Mouse (Mus musculus): ENCODE data around the gene Abr. TPM values are rescaled to one million over a fixed set of nuclear protein-coding genes. Genes with fewer than 3 reads are reported as not detected.

Gene Abr
- polyA plus RNA-seq, 1 experiment from 2014 or later: 25.8 TPM

GRCm38 (mm10) chr11:76399587-76400330 lies 222.4 kb downstream of the Abr start:
- H3K27me3 ChIP-seq (ENCODE audit: control insufficient read depth, insufficient read depth, low read length): no peaks in the 10 kb centered on the region; the same call in 1 of the 2 replicates
- H3K4me2 ChIP-seq (ENCODE audit: low read length): peak overlapping the region; percentile 79
- peak overlapping the region; percentile 93; the same call in 1 of the 2 replicates for H3K9ac ChIP-seq (ENCODE audit: low read length)
- ATAC-seq (ENCODE audit: insufficient number of reproducible peaks, insufficient read depth, low FRiP score, low read depth): peak; percentile 32; the same call in 1 of the 2 replicates
- 3% methylated on average over 11 of the region's 11 CpGs for WGBS
- H3K4me1 ChIP-seq (ENCODE audit: control insufficient read depth in 2 of 2, insufficient read depth in 2 of 2, low read length in 2 of 2): peaks cover 0 to 8% of the 10 kb centered on the region in 2 experiments; a peak in 1 of 4 replicates
- peak overlapping the region; percentile 49 to 89 for H3K27ac ChIP-seq (replicated peaks in 1 of 2; ENCODE audit: control insufficient read depth in 1 of 2, insufficient read depth in 1 of 2, low read depth in 2 of 2, low read length in 2 of 2)
- H3K4me3 ChIP-seq (ENCODE audit: control insufficient read depth in 1 of 2, insufficient read depth in 1 of 2, low read depth in 1 of 2, low read length in 2 of 2): peak overlapping the region in 1 of 2 experiments; percentile 94; a peak in 3 of 4 replicates
- H3K36me3 ChIP-seq (ENCODE audit: control insufficient read depth, insufficient read depth, low read length): no peaks in the 10 kb centered on the region
- H3K9me3 ChIP-seq (ENCODE audit: control insufficient read depth, low read length): no peaks in the 10 kb centered on the region

- Histone ChIP-seq H3K9ac (ENCODE audit: low read length) (peak within 1 kb of the TSS; percentile 93), H3K27ac (replicated peaks in 1 of 2; ENCODE audit: control insufficient read depth in 1 of 2, insufficient read depth in 1 of 2, low read depth in 2 of 2, low read length in 2 of 2) (peak within 1 kb of the TSS; percentile 72 to 89), H3K36me3 (ENCODE audit: control insufficient read depth, insufficient read depth, low read length) (no peaks in the 10 kb centered on the region), H3K4me3 (ENCODE audit: control insufficient read depth in 1 of 2, insufficient read depth in 1 of 2, low read depth in 1 of 2, low read length in 2 of 2) (peak within 1 kb of the TSS; percentile 94 to 97), H3K9me3 (ENCODE audit: control insufficient read depth, low read length) (no peaks in the 10 kb centered on the region), H3K4me1 (ENCODE audit: control insufficient read depth in 2 of 2, insufficient read depth in 2 of 2, low read length in 2 of 2) (peaks cover 0 to 8% of the 10 kb centered on the region in 2 experiments; a peak in 1 of 4 replicates), H3K27me3 (ENCODE audit: control insufficient read depth, insufficient read depth, low read length) (no peaks in the 10 kb centered on the region; the same call in 1 of the 2 replicates), H3K4me2 (ENCODE audit: low read length) (peak within 1 kb of the TSS; percentile 79)
- ATAC-seq (ENCODE audit: insufficient number of reproducible peaks, insufficient read depth, low FRiP score, low read depth): peak; percentile 92
- under 1% methylated on average over 67 of the region's 70 CpGs for WGBS
Measured at GRCm38 (mm10) chr11:76398798-76399586, 223.1 kb downstream of the Abr start, which contains the start of gene Nxn. Gene Nxn, minus strand, starts transcription at chr11:76399140.

DNA sequence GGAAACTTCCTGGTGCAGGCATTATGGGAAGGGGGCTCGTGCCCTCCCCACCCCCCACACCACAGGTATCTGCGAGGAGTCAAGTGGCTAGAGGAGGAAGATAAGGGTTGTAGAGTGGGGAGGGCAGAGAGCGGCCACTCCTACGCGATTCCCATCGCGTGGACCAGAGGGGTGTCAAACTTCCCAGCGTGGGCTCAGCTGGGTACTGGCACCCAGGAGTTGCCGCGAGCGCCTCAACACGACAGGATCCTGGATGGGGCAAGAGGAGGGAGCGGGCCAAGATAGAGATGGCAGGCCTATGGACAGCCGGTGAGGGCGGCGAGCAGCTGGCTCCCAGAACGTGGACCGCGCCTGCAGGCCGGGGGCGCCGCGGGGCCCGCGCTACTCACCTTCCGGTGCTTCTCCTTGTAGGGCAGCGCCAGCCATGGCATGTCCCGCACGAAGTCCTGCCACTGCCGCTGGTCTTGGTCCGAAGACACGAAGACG lies 223.8 kb downstream of the Abr start:
- under 1% methylated on average over 33 of the region's 33 CpGs for WGBS

DNA sequence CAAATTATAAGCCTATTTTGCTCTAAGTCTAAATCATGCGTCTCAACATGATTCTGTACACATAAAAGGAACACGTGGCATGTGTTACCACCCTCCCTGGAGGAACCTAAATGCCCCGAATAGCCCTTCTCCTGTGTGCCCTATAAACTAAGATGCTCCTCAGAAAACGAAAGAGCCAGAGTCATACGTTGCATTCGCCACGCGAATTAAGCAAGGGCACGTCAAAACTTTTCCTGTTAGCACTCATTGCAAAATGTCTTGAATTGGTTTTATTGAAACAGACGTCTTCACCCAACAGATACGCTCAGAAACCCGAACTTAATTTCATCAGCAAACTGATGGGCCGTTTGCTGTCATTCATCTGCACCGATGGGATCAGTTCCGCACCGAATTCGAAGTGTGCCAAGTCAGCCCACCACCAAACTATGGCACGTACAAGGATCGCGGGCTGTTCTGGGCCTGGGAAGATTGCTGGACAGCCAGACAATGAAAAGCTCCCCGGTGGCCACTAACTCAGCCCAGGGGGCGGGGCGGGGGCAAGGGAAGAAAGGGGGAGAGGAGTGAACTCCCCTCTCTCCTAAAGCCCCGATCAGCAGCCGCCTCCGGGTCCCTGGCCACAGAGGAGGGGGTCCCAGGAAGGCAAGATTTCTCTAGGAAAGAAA lies 224.3 kb downstream of the Abr start:
- Histone ChIP-seq H3K27me3 (ENCODE audit: control insufficient read depth, insufficient read depth, low read length) (no peaks in the 10 kb centered on the region; the same call in 1 of the 2 replicates), H3K9ac (ENCODE audit: low read length) (peak overlapping the region; percentile 93), H3K4me1 (ENCODE audit: control insufficient read depth in 2 of 2, insufficient read depth in 2 of 2, low read length in 2 of 2) (peaks cover 0 to 8% of the 10 kb centered on the region in 2 experiments; a peak in 1 of 4 replicates), H3K4me2 (ENCODE audit: low read length) (peak overlapping the region; percentile 79), H3K27ac (replicated peaks in 1 of 2; ENCODE audit: control insufficient read depth in 1 of 2, insufficient read depth in 1 of 2, low read depth in 2 of 2, low read length in 2 of 2) (peak overlapping the region; percentile 72 to 89), H3K4me3 (ENCODE audit: control insufficient read depth in 1 of 2, insufficient read depth in 1 of 2, low read depth in 1 of 2, low read length in 2 of 2) (peak overlapping the region; percentile 94 to 97), H3K9me3 (ENCODE audit: control insufficient read depth, low read length) (no peaks in the 10 kb centered on the region), H3K36me3 (ENCODE audit: control insufficient read depth, insufficient read depth, low read length) (no peaks in the 10 kb centered on the region)
- WGBS: 2% methylated on average over 25 of the region's 26 CpGs
- peak; percentile 18; the same call in 1 of the 2 replicates for ATAC-seq (ENCODE audit: insufficient number of reproducible peaks, insufficient read depth, low FRiP score, low read depth)

More for the DNA sequence above, 223.8 kb downstream of the Abr start:
- Histone ChIP-seq H3K9ac (ENCODE audit: low read length) (peak overlapping the region; percentile 93), H3K4me2 (ENCODE audit: low read length) (peak overlapping the region; percentile 79), H3K4me1 (ENCODE audit: control insufficient read depth in 2 of 2, insufficient read depth in 2 of 2, low read length in 2 of 2) (peaks cover 0 to 8% of the 10 kb centered on the region in 2 experiments; a peak in 1 of 4 replicates), H3K9me3 (ENCODE audit: control insufficient read depth, low read length) (no peaks in the 10 kb centered on the region), H3K36me3 (ENCODE audit: control insufficient read depth, insufficient read depth, low read length) (no peaks in the 10 kb centered on the region), H3K4me3 (ENCODE audit: control insufficient read depth in 1 of 2, insufficient read depth in 1 of 2, low read depth in 1 of 2, low read length in 2 of 2) (peak overlapping the region; percentile 94 to 97), H3K27ac (replicated peaks in 1 of 2; ENCODE audit: control insufficient read depth in 1 of 2, insufficient read depth in 1 of 2, low read depth in 2 of 2, low read length in 2 of 2) (peak overlapping the region; percentile 72 to 89), H3K27me3 (ENCODE audit: control insufficient read depth, insufficient read depth, low read length) (no peaks in the 10 kb centered on the region; the same call in 1 of the 2 replicates)
- peak; percentile 56 for ATAC-seq (ENCODE audit: insufficient number of reproducible peaks, insufficient read depth, low FRiP score, low read depth)

GRCm38 (mm10) chr11:76392996-76393395 lies 229.1 kb downstream of the Abr start:
- H3K9ac ChIP-seq (ENCODE audit: low read length): no peak overlapping the region
- ATAC-seq (ENCODE audit: insufficient number of reproducible peaks, insufficient read depth, low FRiP score, low read depth): no peak
- H3K4me2 ChIP-seq (ENCODE audit: low read length): no peak overlapping the region
- H3K9me3 ChIP-seq (ENCODE audit: control insufficient read depth, low read length): no peaks in the 10 kb centered on the region
- H3K27ac ChIP-seq (replicated peaks in 1 of 2; ENCODE audit: control insufficient read depth in 1 of 2, insufficient read depth in 1 of 2, low read depth in 2 of 2, low read length in 2 of 2): no peak overlapping the region
- H3K4me1 ChIP-seq (ENCODE audit: control insufficient read depth in 2 of 2, insufficient read depth in 2 of 2, low read length in 2 of 2): peaks cover 0 to 2% of the 10 kb centered on the region in 2 experiments; a peak in 2 of 4 replicates
- 84% methylated on average over 11 of the region's 11 CpGs for WGBS
- no peaks in the 10 kb centered on the region for H3K27me3 ChIP-seq (ENCODE audit: control insufficient read depth, insufficient read depth, low read length)
- H3K4me3 ChIP-seq (ENCODE audit: control insufficient read depth in 1 of 2, insufficient read depth in 1 of 2, low read depth in 1 of 2, low read length in 2 of 2): no peak overlapping the region
- H3K36me3 ChIP-seq (ENCODE audit: control insufficient read depth, insufficient read depth, low read length): 0 out of 2 replicates have a peak, but pooled peaks cover 6% of the 10 kb centered on the region

DNA sequence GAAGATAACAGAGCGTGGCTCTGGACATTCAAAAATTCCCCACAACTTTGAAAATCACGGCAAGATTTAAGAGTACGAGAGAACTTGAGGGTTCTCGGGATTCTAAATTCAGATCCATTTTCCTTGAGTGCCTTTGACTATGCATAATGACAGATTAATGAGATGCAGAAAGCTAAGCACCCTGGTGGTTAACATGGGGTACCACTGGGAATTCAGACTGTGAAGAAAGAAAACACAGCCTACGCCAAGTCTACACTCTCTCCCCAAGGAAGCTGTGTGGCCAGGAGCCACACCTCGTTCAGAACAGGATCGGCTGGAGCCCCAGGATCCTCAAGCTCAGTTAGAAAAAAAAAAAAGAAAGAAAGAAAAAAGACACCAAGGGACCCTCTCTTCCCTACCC lies 229.6 kb downstream of the Abr start:
- WGBS: 82% methylated on average over 7 of the region's 7 CpGs
- H3K27me3 ChIP-seq (ENCODE audit: control insufficient read depth, insufficient read depth, low read length): no peaks in the 10 kb centered on the region
- H3K36me3 ChIP-seq (ENCODE audit: control insufficient read depth, insufficient read depth, low read length): 0 out of 2 replicates have a peak, but pooled peaks cover 6% of the 10 kb centered on the region
- ATAC-seq (ENCODE audit: insufficient number of reproducible peaks, insufficient read depth, low FRiP score, low read depth): no peak
- H3K9me3 ChIP-seq (ENCODE audit: control insufficient read depth, low read length): no peaks in the 10 kb centered on the region
- H3K27ac ChIP-seq (replicated peaks in 1 of 2; ENCODE audit: control insufficient read depth in 1 of 2, insufficient read depth in 1 of 2, low read depth in 2 of 2, low read length in 2 of 2): no peak overlapping the region
- peaks cover 0 to 2% of the 10 kb centered on the region in 2 experiments; a peak in 2 of 4 replicates for H3K4me1 ChIP-seq (ENCODE audit: control insufficient read depth in 2 of 2, insufficient read depth in 2 of 2, low read length in 2 of 2)
- H3K9ac ChIP-seq (ENCODE audit: low read length): no peak overlapping the region
- H3K4me3 ChIP-seq (ENCODE audit: control insufficient read depth in 1 of 2, insufficient read depth in 1 of 2, low read depth in 1 of 2, low read length in 2 of 2): no peak overlapping the region
- no peak overlapping the region for H3K4me2 ChIP-seq (ENCODE audit: low read length)
